Mouse (Mus musculus) forebrain, postnatal 0 days (tissue): ENCODE measurements around the gene Sumo1. TPM values are rescaled to one million over a fixed set of nuclear protein-coding genes. Genes with fewer than 3 reads are reported as not detected.

Experiments used
- ATAC-seq: fragments of 200-750 bp; cut with Nextera tagmentation; 2 replicates; pipeline ENCODE4 v1.8.0; 2017; ENCODE audit warnings: mild to moderate bottlenecking, moderate library complexity
- DNase-seq: peaks from one replicate; pipeline ENCODE4 v3.0.0-alpha.2; 2015
- H3K27ac ChIP-seq: fragments of 300-500 bp; sonication (generic); 2 replicates; pipeline ENCODE4 v1.5.1; 2014; ENCODE audit warnings: low read depth, mild to moderate bottlenecking, antibody characterized with exemption, low read length, moderate library complexity, mixed read lengths
- H3K27me3 ChIP-seq: fragments of 300-500 bp; sonication (generic); 2 replicates; pipeline ENCODE4 v1.6.1; 2014; ENCODE audit warnings: mild to moderate bottlenecking, low read length, mixed read lengths; ENCODE audit not compliant: insufficient read depth
- H3K36me3 ChIP-seq: fragments of 300-500 bp; sonication (generic); 2 replicates; pipeline ENCODE4 v1.6.1; 2014; ENCODE audit warnings: mild to moderate bottlenecking, moderate library complexity; ENCODE audit not compliant: insufficient read depth
- H3K4me1 ChIP-seq: fragments of 300-500 bp; sonication (generic); 2 replicates; pipeline ENCODE4 v1.6.1; 2014; ENCODE audit warnings: antibody characterized with exemption; ENCODE audit not compliant: insufficient read depth
- H3K4me2 ChIP-seq: fragments of 300-500 bp; sonication (generic); 2 replicates; pipeline ENCODE4 v1.6.1; 2014; ENCODE audit warnings: low read depth, mild to moderate bottlenecking, moderate library complexity
- H3K4me3 ChIP-seq: fragments of 300-500 bp; sonication (generic); 2 replicates; pipeline ENCODE4 v1.5.1; 2014; ENCODE audit warnings: low read depth, low read length, mixed read lengths
- H3K9ac ChIP-seq: fragments of 300-500 bp; sonication (generic); 2 replicates; pipeline ENCODE4 v1.6.1; 2014; ENCODE audit warnings: mild to moderate bottlenecking
- H3K9me3 ChIP-seq: fragments of 300-500 bp; sonication (generic); 2 replicates; pipeline ENCODE4 v1.6.1; 2016; ENCODE audit warnings: low read length
- CTCF ChIP-seq: sonication (generic); IDR thresholded peaks from 2 replicates; pipeline ENCODE4 v1.5.1; 2016; ENCODE audit warnings: antibody characterized with exemption, control low read depth, low read depth
- WGBS: fragments of 180-500 bp; shearing (Covaris S2); extraction: QIAGEN DNeasy Blood & Tissue Kit; methylation state at CpG from one replicate; pipeline ENCODE4 v1.1.7; 2014; 5-methylcytosine and 5-hydroxymethylcytosine counted together
- polyA plus RNA-seq: library from polyadenylated mRNA; unstranded; fragments of >200 nt; fragmentation: Nextera tagmentation; extraction: Ambion mirVana; gene quantifications from 2 replicates; pipeline ENCODE4 v1.2.1, GENCODE M21; 2015
- total RNA-seq: library from RNA; depleted of rRNA; stranded (reverse); fragments of >200 nt; gene quantifications from 2 replicates; pipeline ENCODE4 v1.2.3, GENCODE M21; 2014

Gene Sumo1
- total and polyA plus RNA-seq, 2 experiments from 2014 or later = 172 to 369 TPM

- H3K4me3 ChIP-seq = no peak overlapping the region
- H3K4me1 ChIP-seq = 0 out of 2 replicates have a peak, but pooled peaks cover 3% of the 10 kb centered on the region
- no peak for DNase-seq
- H3K27me3 ChIP-seq = no peaks in the 10 kb centered on the region
- H3K27ac ChIP-seq = no peak overlapping the region
- ATAC-seq = no peak
- H3K36me3 ChIP-seq = no peaks in the 10 kb centered on the region
- no peak for TF ChIP-seq CTCF
- H3K4me2 ChIP-seq = no peak overlapping the region
- H3K9ac ChIP-seq = no peak overlapping the region
- H3K9me3 ChIP-seq = no peaks in the 10 kb centered on the region
- WGBS = 59% methylated on average over 2 of the region's 2 CpGs
Measured at GRCm38 (mm10) chr1:59563581-59563980, 107.1 kb downstream of the Sumo1 start.

DNA sequence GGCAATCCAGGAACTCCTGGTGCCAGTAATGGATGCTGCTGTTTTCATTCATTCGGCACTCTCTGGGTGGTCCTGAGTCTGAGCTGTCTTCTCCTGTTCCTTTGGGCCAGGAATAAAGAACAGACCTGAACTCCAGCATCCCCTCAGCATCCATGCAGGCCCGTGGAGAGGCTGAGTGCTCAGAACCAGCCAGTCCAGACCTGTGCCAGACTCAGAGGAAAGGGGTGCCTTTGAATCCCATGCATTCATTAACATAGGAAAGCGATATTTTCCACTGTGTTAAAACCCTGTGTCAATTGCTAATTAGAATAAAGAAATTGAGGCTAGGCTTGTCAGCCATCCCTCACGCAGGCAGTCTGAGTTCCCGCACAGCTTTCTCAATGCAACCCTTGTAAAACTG is 116.9 kb downstream of the Sumo1 start:
- Histone ChIP-seq H3K4me2 (no peak overlapping the region), H3K4me1 (0 out of 2 replicates have a peak, but pooled peaks cover 4% of the 10 kb centered on the region), H3K36me3 (no peaks in the 10 kb centered on the region), H3K27me3 (no peaks in the 10 kb centered on the region), H3K27ac (no peak overlapping the region), H3K9me3 (no peaks in the 10 kb centered on the region), H3K4me3 (no peak overlapping the region), H3K9ac (no peak overlapping the region)
- TF ChIP-seq CTCF = no peak
- ATAC-seq = peak; percentile 78
- 15% methylated on average over 5 of the region's 5 CpGs for WGBS
- DNase-seq = no peak

GRCm38 (mm10) chr1:59550996-59551395 is 119.6 kb downstream of the Sumo1 start:
- H3K9me3 ChIP-seq = no peaks in the 10 kb centered on the region
- TF ChIP-seq CTCF = no peak
- no peak overlapping the region for H3K4me2 ChIP-seq
- no peak overlapping the region for H3K4me3 ChIP-seq
- H3K9ac ChIP-seq = no peak overlapping the region
- no peak for DNase-seq
- H3K4me1 ChIP-seq = 0 out of 2 replicates have a peak, but pooled peaks cover 4% of the 10 kb centered on the region
- 63% methylated on average over 11 of the region's 11 CpGs for WGBS
- ATAC-seq = no peak
- no peaks in the 10 kb centered on the region for H3K36me3 ChIP-seq
- no peak overlapping the region for H3K27ac ChIP-seq
- H3K27me3 ChIP-seq = no peaks in the 10 kb centered on the region

GRCm38 (mm10) chr1:59550227-59550626 is 120.4 kb downstream of the Sumo1 start:
- Histone ChIP-seq H3K27me3 (no peaks in the 10 kb centered on the region), H3K27ac (no peak overlapping the region), H3K9me3 (no peaks in the 10 kb centered on the region), H3K36me3 (no peaks in the 10 kb centered on the region), H3K4me1 (0 out of 2 replicates have a peak, but pooled peaks cover 4% of the 10 kb centered on the region), H3K9ac (no peak overlapping the region), H3K4me3 (no peak overlapping the region), H3K4me2 (no peak overlapping the region)
- ATAC-seq (no peak), DNase-seq (no peak)
- TF ChIP-seq CTCF = no peak
- WGBS = 77% methylated on average over 6 of the region's 6 CpGs

GRCm38 (mm10) chr1:59549036-59549675 is 121.5 kb downstream of the Sumo1 start:
- WGBS = 57% methylated on average over 7 of the region's 7 CpGs
- Histone ChIP-seq H3K36me3 (no peaks in the 10 kb centered on the region), H3K4me2 (no peak overlapping the region), H3K27ac (no peak overlapping the region), H3K4me3 (no peak overlapping the region), H3K27me3 (no peaks in the 10 kb centered on the region), H3K9ac (no peak overlapping the region), H3K9me3 (no peaks in the 10 kb centered on the region), H3K4me1 (0 out of 2 replicates have a peak, but pooled peaks cover 4% of the 10 kb centered on the region)
- DNase-seq = no peak
- no peak for ATAC-seq
- no peak for TF ChIP-seq CTCF

GRCm38 (mm10) chr1:59548486-59548885 is 122.1 kb downstream of the Sumo1 start:
- Histone ChIP-seq H3K9me3 (no peaks in the 10 kb centered on the region), H3K4me2 (no peak overlapping the region), H3K27me3 (no peaks in the 10 kb centered on the region), H3K27ac (no peak overlapping the region), H3K36me3 (no peaks in the 10 kb centered on the region), H3K9ac (no peak overlapping the region), H3K4me3 (no peak overlapping the region), H3K4me1 (0 out of 2 replicates have a peak, but pooled peaks cover under 1% of the 10 kb centered on the region)
- DNase-seq (no peak), ATAC-seq (no peak)
- no peak for TF ChIP-seq CTCF
- WGBS = 82% methylated on average over 5 of the region's 5 CpGs

GRCm38 (mm10) chr1:59543911-59544310 is 126.7 kb downstream of the Sumo1 start:
- no peak for DNase-seq
- H3K36me3 ChIP-seq = no peaks in the 10 kb centered on the region

More at GRCm38 (mm10) chr1:59543911-59544310, 126.7 kb downstream of the Sumo1 start:
- 83% methylated on average over 8 of the region's 8 CpGs for WGBS
- H3K4me2 ChIP-seq = no peak overlapping the region
- no peaks in the 10 kb centered on the region for H3K9me3 ChIP-seq
- no peak overlapping the region for H3K9ac ChIP-seq
- no peak overlapping the region for H3K4me3 ChIP-seq
- H3K27me3 ChIP-seq = no peaks in the 10 kb centered on the region
- TF ChIP-seq CTCF = no peak
- no peak overlapping the region for H3K27ac ChIP-seq
- H3K4me1 ChIP-seq = no peaks in the 10 kb centered on the region
- ATAC-seq = no peak
